Mouse (Mus musculus) cerebellum, postnatal 10 days (tissue): Measurements from ENCODE around the gene Utp3.
"Not testable (repeated sequence)": the region's sequence is repeated elsewhere in the genome, so short reads cannot be mapped to it uniquely, and the experiment has no call there.

Experiments
- DNase-seq, 2 experiments: peaks; one replicate each; pipeline ENCODE4 v3.0.0; 2021; ENCODE audit warnings: mixed read lengths in 2 of 2

The Utp3 gene

DNA sequence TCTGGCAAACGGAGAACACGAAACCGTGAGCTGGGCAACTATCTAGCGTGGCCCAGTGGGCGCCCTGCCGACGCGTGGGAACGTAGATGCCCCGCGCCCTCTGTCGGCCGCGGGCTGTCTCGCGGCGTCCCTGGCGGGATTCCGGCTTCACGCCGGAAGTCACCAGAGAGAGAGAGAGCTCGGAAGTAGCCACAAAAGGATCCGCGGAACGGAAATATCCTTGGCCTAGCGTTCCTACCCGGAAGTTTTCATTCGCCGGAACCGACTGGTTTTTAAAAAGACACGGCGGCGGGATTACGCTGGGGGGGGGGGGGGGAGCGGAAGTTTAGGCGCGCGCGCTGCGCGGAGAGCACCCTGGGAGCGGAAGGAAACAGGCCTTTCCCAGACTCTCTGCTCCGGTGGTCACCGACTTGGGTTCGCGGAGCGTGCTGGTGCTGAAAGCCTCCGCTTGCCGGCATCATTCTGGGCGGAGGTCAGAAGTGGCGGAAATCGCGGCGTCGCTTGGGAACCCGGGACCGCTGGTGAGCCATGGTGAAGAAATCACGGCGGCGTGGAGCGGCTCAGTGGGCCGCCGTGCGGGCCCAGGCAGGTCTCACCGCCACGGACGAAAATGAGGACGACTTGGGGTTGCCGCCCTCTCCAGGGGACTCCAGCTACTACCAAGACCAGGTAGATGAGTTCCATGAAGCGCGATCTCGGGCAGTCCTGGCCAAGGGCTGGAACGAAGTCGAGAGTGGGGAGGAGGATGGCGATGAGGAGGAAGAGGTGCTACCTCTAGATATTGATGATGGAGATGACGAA is at the start of gene Utp3:
TSS of gene Utp3 (plus strand) at position 377 of the 801 bp plus-strand sequence.
- DNase-seq = peak; percentile 95 to 97

DNA sequence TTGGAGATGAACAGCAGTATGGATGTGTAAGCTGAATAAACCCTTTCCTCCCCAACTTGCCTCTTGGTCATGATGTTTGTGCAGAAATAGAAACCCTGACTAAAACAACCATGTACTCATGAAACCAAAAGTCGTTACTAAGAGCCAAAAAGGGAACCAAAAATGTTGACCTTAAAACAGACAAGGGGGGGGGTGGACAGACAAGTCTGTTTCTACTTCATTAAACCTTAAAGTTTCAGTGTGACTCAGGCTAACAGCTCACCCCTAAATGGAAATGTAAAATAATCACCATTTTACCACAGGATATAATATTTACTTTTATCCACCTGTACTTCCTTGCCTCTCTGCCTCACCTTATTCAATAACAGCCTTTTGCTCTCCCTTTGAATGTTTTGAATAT is 45.7 kb upstream of the Utp3 start:
- no peak for DNase-seq

DNA sequence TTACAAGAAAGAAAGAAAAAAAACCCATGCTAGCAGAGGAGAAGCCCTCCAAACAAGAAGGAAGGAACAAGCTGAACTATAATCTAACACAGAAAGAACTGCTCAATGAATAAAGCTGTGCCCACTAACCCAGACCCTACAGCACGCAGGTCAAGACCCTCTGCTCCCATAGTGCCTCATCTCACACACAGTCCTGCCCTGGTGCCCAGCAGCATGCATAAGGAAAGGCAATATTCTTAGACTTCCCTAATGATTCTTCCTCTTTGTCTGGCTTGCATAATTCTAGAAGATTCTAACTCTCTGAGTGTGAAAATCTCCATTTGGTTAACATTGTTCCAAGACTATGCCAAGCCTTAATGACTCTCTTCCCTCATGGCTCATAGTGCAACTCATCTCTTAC is 45.3 kb upstream of the Utp3 start:
- DNase-seq = no peak

DNA sequence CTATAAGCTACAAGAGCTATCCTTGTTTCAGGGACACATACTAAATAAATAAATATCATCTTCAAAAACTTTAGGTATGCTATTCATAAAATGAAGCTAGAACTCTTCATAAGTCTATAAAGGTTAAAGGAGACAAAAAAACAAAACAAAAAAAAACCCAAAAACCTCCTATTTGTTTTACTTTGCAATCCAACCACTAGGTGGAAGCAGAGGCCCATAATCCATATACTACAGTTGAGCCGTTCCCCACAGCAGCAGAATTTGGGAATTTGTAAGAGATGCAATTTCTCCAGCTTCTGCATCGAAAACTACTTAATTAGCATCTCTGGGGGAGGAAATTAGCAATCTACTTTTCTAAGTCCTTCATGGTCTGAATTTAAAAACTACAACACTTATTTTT is 35.0 kb upstream of the Utp3 start:
- DNase-seq = peak; percentile 61 to 72

DNA sequence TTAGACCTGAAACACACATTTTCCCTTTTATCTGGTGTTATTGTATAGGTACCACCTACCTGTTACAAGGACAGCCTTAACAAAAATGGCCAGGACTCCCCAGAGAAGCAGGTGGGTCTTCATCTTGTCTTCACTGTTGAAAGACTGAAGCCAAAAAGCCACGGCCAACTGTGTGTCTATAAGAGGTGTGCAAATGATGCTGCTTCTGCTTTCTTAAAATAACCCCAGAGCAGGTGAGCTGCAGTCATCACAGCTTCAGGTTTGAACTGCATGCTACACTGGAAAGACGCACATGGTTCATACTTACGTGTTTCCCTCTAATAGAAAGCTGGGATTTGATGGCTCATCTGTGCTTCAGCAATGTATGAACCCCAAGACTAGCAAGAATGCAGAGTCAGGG is 26.6 kb upstream of the Utp3 start, which contains the start of gene Jchain:
TSS of gene Jchain (minus strand) at position 235 of the 400 bp plus-strand sequence.
- no peak for DNase-seq

DNA sequence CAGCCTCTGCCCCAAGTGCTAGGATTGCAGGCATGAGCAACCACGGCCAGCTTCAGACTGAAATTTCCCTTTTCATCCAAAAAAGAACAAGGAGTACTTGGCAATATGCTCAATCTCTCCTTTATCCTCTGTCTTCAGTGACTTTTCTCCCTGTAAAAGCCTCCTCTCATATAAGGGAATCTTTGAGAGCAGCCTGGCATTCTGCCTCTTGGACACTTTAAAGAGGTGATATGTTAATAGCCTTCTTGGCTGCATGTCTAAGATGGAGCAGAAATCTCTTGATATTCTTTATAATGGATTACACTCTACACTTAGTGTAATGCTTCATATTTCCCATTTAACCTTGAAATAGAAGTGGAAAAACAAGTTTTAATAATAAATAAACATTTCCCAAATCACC is 23.4 kb upstream of the Utp3 start:
- no peak for DNase-seq

DNA sequence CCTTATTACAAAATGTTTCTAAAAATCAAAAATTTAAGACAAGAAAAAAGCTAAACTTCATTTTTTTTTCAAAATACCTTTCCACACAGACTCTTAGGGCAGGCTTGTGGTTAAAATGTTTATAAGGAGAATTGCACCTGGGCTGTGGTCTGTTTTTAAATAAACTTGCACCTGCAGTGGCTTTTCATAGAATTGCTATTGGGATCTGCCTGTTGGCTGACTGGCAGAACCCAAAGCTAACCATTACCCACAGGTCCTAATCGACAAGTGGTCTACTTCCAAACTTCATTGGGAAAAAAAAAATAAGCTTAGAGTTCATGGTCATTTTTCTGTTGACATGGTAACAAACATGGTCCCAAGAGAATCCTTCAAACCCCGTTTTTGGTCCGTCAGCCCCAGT is 19.6 kb upstream of the Utp3 start:
- no peak for DNase-seq

DNA sequence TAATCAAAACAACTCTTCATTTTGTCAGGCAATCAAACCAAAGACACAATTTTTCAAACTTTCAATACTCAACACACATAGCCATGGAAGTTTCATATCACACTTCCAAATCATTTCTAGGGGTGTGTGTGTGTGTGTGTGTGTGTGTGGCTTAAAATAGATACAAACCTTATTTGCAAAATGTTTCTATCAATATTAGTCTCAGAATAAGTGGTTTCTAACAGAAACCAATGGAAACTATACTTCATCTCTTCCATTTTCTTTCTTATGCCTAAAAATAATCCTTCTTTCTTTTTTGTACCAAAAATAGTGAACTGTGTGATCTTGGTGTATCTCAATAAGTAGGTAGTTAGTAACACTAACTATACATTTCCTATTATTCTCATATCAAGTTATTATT is 13.4 kb upstream of the Utp3 start:
- DNase-seq = no peak

- DNase-seq = peak; percentile 73 to 78
Measured at GRCm38 (mm10) chr5:88542651-88543282, 11.5 kb upstream of the Utp3 start.

DNA sequence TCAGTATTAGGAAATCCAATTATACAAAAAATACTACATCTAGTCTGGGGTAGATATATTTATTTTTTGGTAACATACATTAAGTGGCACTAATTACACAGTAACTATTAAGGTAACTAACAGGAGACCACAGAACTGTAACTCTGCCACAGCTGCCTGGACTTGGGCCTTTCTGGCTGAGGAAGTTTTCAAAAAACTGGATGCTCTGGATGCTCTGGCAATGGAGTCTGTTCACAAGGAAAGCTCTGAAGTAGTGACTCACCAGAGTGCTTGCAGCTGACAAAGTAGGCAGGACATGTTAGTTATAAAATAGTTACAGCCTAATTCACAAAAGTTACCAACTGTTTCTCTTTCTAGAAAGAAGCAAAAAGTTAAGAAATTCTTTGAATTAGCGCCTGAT is 9.9 kb upstream of the Utp3 start:
- DNase-seq = not testable (repeated sequence)

- no peak for DNase-seq
Measured at GRCm38 (mm10) chr5:88545536-88545935, 8.7 kb upstream of the Utp3 start.

DNA sequence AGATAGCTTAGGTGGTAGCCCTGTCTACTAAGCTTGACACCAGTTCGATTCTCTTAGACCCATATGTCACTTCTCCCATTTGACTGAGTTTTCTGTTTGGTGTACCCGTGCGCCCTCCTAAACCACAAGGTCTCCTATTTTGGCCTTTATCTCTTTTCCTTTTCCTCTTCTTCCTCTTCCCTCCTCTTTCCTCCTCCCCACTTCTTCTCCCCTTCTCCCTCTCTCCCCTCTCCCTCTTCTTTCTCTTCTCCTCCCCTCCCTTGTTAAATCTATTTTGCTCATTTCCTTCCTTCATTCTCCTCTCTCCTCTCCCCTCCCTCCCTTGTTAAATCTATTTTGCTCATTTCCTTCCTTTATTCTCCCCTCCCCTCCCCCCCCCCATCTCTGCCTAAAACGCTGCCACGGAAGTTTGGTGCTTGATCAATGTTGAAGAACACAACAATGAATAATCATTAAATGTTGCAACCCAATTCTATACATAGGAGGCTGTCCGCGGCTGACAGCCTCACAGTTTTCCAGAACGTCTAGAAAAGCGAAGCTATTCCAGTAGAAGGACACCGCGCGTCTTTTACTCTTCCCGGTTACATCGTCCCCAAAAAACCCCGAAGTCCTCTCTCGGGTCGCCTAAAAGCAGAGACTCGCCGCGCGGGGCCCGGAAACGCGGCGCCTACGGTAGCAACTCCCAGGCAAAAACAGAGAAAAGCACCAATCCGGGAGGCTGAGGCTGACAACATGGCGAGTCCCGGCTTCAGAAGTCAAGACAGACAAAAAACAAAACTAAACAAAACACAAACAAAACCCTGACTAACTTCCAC is 784 bp upstream of the Utp3 start:
- no peak for DNase-seq

GRCm38 (mm10) chr5:88558991-88559390 is 4.7 kb downstream of the Utp3 start:
- DNase-seq = no peak

GRCm38 (mm10) chr5:88561080-88561814 is 7.0 kb downstream of the Utp3 start:
- no peak for DNase-seq

GRCm38 (mm10) chr5:88562863-88563780 is 8.9 kb downstream of the Utp3 start:
- no peak for DNase-seq

DNA sequence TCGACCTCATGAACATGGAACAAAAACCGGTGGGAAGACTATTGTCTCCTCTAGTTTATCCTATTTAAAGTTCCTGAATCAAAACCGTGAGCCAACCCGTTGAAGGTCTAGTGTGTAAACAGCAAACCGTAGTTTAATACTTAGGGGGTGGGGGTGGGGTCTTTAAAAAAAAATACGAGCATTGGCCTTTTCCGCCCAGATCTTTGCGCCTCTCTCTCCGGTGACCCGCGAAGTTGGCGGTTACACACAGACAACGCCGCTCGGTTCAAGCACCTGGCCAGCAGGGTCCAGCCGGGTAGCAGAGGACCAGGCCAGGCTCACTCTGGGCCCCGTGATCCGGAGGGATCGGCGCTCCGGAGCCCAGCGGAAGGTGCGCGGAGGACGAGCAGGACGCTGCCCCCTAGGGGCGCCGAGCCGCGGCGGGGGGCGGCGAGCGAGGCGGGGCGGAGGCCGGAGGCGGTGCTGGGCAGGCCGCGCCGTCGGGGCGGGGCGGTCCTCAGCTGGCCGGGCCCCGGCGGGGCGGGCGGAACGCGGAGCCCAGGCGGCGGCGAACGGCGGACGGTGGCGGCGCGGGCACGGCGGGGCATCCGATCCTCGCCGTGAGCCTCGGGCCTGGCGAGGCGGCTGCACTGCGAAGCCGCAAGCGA is 10.4 kb downstream of the Utp3 start, which contains the start of gene Rufy3:
TSS of gene Rufy3 (plus strand) at position 540 of the 647 bp plus-strand sequence.
- DNase-seq = peak; percentile 74 to 85

- DNase-seq = peak; percentile 76 to 81
Measured at GRCm38 (mm10) chr5:88565148-88566033, 11.1 kb downstream of the Utp3 start.

GRCm38 (mm10) chr5:88566034-88566841 is 12.0 kb downstream of the Utp3 start:
- DNase-seq = peak in 1 of 2 experiments; percentile 22

- DNase-seq = no peak
Measured at GRCm38 (mm10) chr5:88569541-88569940, 15.3 kb downstream of the Utp3 start.
